1 mouse cellular context compared by ENCODE assay signal in genomic region chr2:144248613-144249376, GRCm38 (mm10).
TF ChIP-seq lines count a peak whose summit lies in the region.

No protein-coding gene starts in this region.

TF ChIP-seq in MEL, 35 proteins besides CTCF, POLR2A, EP300 and RAD21:
- TF ChIP-seq TBP (IDR thresholded peaks at IDR 0.05; ENCODE audit: low read depth, low read length) (no peak), POLR2AphosphoS2 (IDR thresholded peaks at IDR 0.05; ENCODE audit: low read length) (peak; percentile 4; the same call in 1 of the 2 replicates), E2F4 (IDR thresholded peaks at IDR 0.05; ENCODE audit: borderline replicate concordance, low read depth, low read length) (0 out of 2 replicates have a peak, but pooled peaks have one; percentile 32), ZMIZ1 (IDR thresholded peaks at IDR 0.05; ENCODE audit: low read depth, low read length) (peak; percentile 40; the same call in 1 of the 2 replicates)
